ENCODE assay signal across 10 mouse cellular contexts in the genomic region with DNA sequence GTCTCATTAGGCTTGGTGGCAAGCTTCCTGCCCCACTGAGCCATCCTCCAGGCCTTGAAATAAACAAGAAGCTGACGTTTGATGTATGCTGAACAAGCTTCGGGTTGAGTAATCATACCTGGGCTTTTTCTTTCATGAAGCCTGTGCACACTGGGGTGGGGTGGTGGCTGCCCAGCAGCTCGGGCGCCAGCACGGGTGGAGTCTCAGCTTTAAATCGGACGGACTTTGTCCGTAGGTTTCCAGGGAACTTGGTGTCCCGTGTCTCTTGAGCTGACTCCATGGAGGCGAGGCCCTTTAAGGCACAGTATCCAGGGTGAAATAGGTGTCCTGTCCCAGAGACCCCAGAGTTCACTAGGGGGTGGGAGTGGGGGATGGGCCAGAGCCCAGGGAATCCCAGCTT. TPM values are rescaled to one million over a fixed set of nuclear protein-coding genes. Genes with fewer than 3 reads are reported as not detected.
A peak's percentile ranks its signal among the peaks of the same experiment; 100 is the strongest.
DNase-seq lines count a peak whose midpoint lies in the region; ATAC-seq lines count a peak whose summit lies in the region.
"Had no signal": no experiment of that assay in that cellular context is flagged by ENCODE, and none has a peak within 500 bp of the region (broad histone marks: within the 10 kb centered on the region; RNA-seq: fewer than 3 reads in every experiment).

No protein-coding gene starts in this region.

- peak overlapping the region; percentile 27; the same call in 1 of the 2 replicates for H3K4me2 ChIP-seq in intestine, embryonic 15.5 days (replicated peaks)
- H3K4me2 ChIP-seq in stomach, embryonic 16.5 days (ENCODE audit: low read depth, low read length): no peak overlapping the region

- H3K36me3 ChIP-seq in intestine, embryonic 15.5 days: no peaks in the 10 kb centered on the region
- H3K36me3 ChIP-seq in limb, embryonic 10.5 days: 0 out of 2 replicates have a peak, but pooled peaks cover 2% of the 10 kb centered on the region
- H3K36me3 ChIP-seq in stomach, embryonic 16.5 days (ENCODE audit: control insufficient read depth, insufficient read depth, low read length): no peaks in the 10 kb centered on the region

- H3K9ac ChIP-seq in intestine, embryonic 15.5 days: no peak overlapping the region; the same call in 1 of the 2 replicates
- H3K9ac ChIP-seq in stomach, embryonic 16.5 days (ENCODE audit: low read length): 0 out of 2 replicates have a peak overlapping the region, but pooled peaks have one; percentile 1

- H3K4me3 ChIP-seq in intestine, embryonic 15.5 days (replicated peaks): no peak overlapping the region
- H3K4me3 ChIP-seq in limb, embryonic 10.5 days: no peak overlapping the region
- H3K4me3 ChIP-seq in stomach, embryonic 16.5 days (replicated peaks; ENCODE audit: low read length): no peak overlapping the region

- H3K4me1 ChIP-seq in intestine, embryonic 15.5 days (replicated peaks): peaks cover 65% of the 10 kb centered on the region
- H3K4me1 ChIP-seq in limb, embryonic 10.5 days: peaks cover 81% of the 10 kb centered on the region
- H3K4me1 ChIP-seq in stomach, embryonic 16.5 days (ENCODE audit: control insufficient read depth, insufficient read depth, low read length): peaks cover 57% of the 10 kb centered on the region

- no peaks in the 10 kb centered on the region for H3K27me3 ChIP-seq in intestine, embryonic 15.5 days (replicated peaks)
- no peaks in the 10 kb centered on the region for H3K27me3 ChIP-seq in limb, embryonic 10.5 days (ENCODE audit: low read depth, poor library complexity, severe bottlenecking)
- H3K27me3 ChIP-seq in stomach, embryonic 16.5 days (ENCODE audit: control insufficient read depth, insufficient read depth, low read length): no peaks in the 10 kb centered on the region

- H3K27ac ChIP-seq in intestine, embryonic 15.5 days: peak overlapping the region; percentile 56
- H3K27ac ChIP-seq in limb, embryonic 10.5 days: 0 out of 2 replicates have a peak overlapping the region, but pooled peaks have one; percentile 38
- H3K27ac ChIP-seq in stomach, embryonic 16.5 days (ENCODE audit: low read length): peak overlapping the region; percentile 76

- WGBS in intestine, embryonic 15.5 days: 39% methylated on average over 10 of the region's 10 CpGs
- 79% methylated on average over 10 of the region's 10 CpGs for WGBS in limb, embryonic 10.5 days
- 51% methylated on average over 10 of the region's 10 CpGs for WGBS in stomach, embryonic 16.5 days

- no peaks in the 10 kb centered on the region for H3K9me3 ChIP-seq in intestine, embryonic 15.5 days
- H3K9me3 ChIP-seq in limb, embryonic 10.5 days (replicated peaks): no peaks in the 10 kb centered on the region
- H3K9me3 ChIP-seq in stomach, embryonic 16.5 days (replicated peaks; ENCODE audit: control insufficient read depth, low read length): no peaks in the 10 kb centered on the region

- peak; percentile 49 for DNase-seq in kidney, adult 9 months
- DNase-seq in kidney, postnatal 4 days: no peak
- DNase-seq in limb, embryonic 10.5 days (ENCODE audit: low spot score): no peak
- no peak for DNase-seq in urinary bladder, adult 18-20 months (ENCODE audit: low spot score in 2 of 2)
- DNase-seq in layer of hippocampus, postnatal 36 days: no peak
- DNase-seq: adrenal gland, postnatal 36 days; cerebellum, adult 11-12 months; gastrocnemius, postnatal 36 days had no signal

- peak; percentile 73 for ATAC-seq in intestine, embryonic 15.5 days
- peak; percentile 65; the same call in 1 of the 2 replicates for ATAC-seq in stomach, embryonic 16.5 days (ENCODE audit: insufficient read depth, low FRiP score)

RNA-seq across cellular contexts. Expression of a gene that starts 42.3 kb away (rescaled TPM):
- polyA plus RNA-seq in intestine, embryonic 15.5 days (2015; fragmentation: Nextera tagmentation; extraction: Ambion mirVana): 25.4 and 29.2 TPM in 2 replicates
- polyA plus RNA-seq in limb, embryonic 10.5 days (2016; fragmentation: Nextera tagmentation; extraction: Ambion mirVana): 7.6 and 8.2 TPM in 2 replicates
- polyA plus RNA-seq in stomach, embryonic 16.5 days (2015; fragmentation: Nextera tagmentation; extraction: Ambion mirVana): 13.7 and 14.2 TPM in 2 replicates
- 100 to 1,000 TPM; 278 to 289 TPM for total RNA-seq in layer of hippocampus, postnatal 36 days (2021)
